Mouse (Mus musculus) mammary gland, adult 2 months (tissue): Measurements from ENCODE around the gene Fosb. TPM values are rescaled to one million over a fixed set of nuclear protein-coding genes. Genes with fewer than 3 reads are reported as not detected.

ENCODE experiments used
- polyA plus RNA-seq: library from polyadenylated mRNA; depleted of rRNA; stranded (reverse); fragments of >200 nt; gene quantifications from 2 replicates; pipeline ENCODE4 v1.2.3, GENCODE M21; 2012; ENCODE audit warnings: low replicate concordance; rRNA removed

Fosb gene
- polyA plus RNA-seq, result 1.2 and 2.0 TPM in 2 replicates

GRCm38 (mm10) chr7:19309884-19310641 is at the start of gene Fosb:
Gene Fosb (minus strand): TSS chr7:19310051.

GRCm38 (mm10) chr7:19359299-19359891 is 49.5 kb upstream of the Fosb start, which contains the start of the genes Cd3eap and Ppp1r13l:
Gene Cd3eap (minus strand): TSS chr7:19359483.
Gene Ppp1r13l (plus strand): TSS chr7:19359749.

GRCm38 (mm10) chr7:19344237-19344847 is 34.5 kb upstream of the Fosb start, which contains the start of gene Ercc1:
Gene Ercc1 (plus strand): TSS chr7:19344778.

GRCm38 (mm10) chr7:19282385-19282784 is 27.5 kb downstream of the Fosb start, which contains the start of gene Rtn2:
Gene Rtn2 (plus strand): TSS chr7:19282624.

GRCm38 (mm10) chr7:19279581-19280114 is 30.2 kb downstream of the Fosb start, which contains the start of gene Ppm1n:
Gene Ppm1n (minus strand): TSS chr7:19280064.

GRCm38 (mm10) chr7:19271238-19272172 is 38.3 kb downstream of the Fosb start, which contains the start of gene Vasp:
Gene Vasp (minus strand): TSS chr7:19271817.

Other genes starting within 250 kb of the Fosb start
- 64.7 and 84.3 TPM in 2 replicates for gene Dmwd, start 233.8 kb downstream of the Fosb start, polyA plus RNA-seq
- 287 and 339 TPM in 2 replicates for gene Dmpk, start 226.2 kb downstream of the Fosb start, polyA plus RNA-seq
- 42.9 and 52.4 TPM in 2 replicates for gene Six5, start 215.5 kb downstream of the Fosb start, polyA plus RNA-seq
- not detected in 2 replicates for gene Gm4969, start 191.7 kb downstream of the Fosb start, polyA plus RNA-seq
- 9.6 and 18.2 TPM in 2 replicates for gene Fbxo46, start 190.2 kb downstream of the Fosb start, polyA plus RNA-seq
- 17.8 and 20.1 TPM in 2 replicates for gene Qpctl, start 160.8 kb downstream of the Fosb start, polyA plus RNA-seq
- gene Snrpd2, start 160.3 kb downstream of the Fosb start, polyA plus RNA-seq, result 11.0 and 13.8 TPM in 2 replicates
- 3.8 and 4.0 TPM in 2 replicates for gene Gipr, start 143.9 kb downstream of the Fosb start, polyA plus RNA-seq
- 40.4 and 52.1 TPM in 2 replicates for gene Eml2, start 133.6 kb downstream of the Fosb start, polyA plus RNA-seq
- gene Gpr4, start 97.5 kb downstream of the Fosb start, polyA plus RNA-seq, result 23.4 and 23.5 TPM in 2 replicates
- 33.0 and 51.8 TPM in 2 replicates for gene Opa3, start 81.7 kb downstream of the Fosb start, polyA plus RNA-seq
- gene Vasp, start 38.2 kb downstream of the Fosb start, polyA plus RNA-seq, result 142 and 310 TPM in 2 replicates
- 0.14 and 0.86 TPM in 2 replicates for gene Ppm1n, start 30.0 kb downstream of the Fosb start, polyA plus RNA-seq
- 32.4 and 736 TPM in 2 replicates for gene Rtn2, start 27.4 kb downstream of the Fosb start, polyA plus RNA-seq
- gene Ercc1, start 34.7 kb upstream of the Fosb start, polyA plus RNA-seq, result 46.3 and 50.7 TPM in 2 replicates
- gene Cd3eap, start 49.4 kb upstream of the Fosb start, polyA plus RNA-seq, result 5.5 and 10.6 TPM in 2 replicates
- gene Ppp1r13l, start 49.7 kb upstream of the Fosb start, polyA plus RNA-seq, result 16.4 and 27.3 TPM in 2 replicates
- 60.3 and 79.1 TPM in 2 replicates for gene Ercc2, start 72.0 kb upstream of the Fosb start, polyA plus RNA-seq
- 19.3 and 27.9 TPM in 2 replicates for gene Klc3, start 94.1 kb upstream of the Fosb start, polyA plus RNA-seq
- 3.1 and 13,480 TPM in 2 replicates for gene Ckm, start 94.7 kb upstream of the Fosb start, polyA plus RNA-seq
- gene Mark4, start 148.8 kb upstream of the Fosb start, polyA plus RNA-seq, result 12.6 and 42.6 TPM in 2 replicates
- 6.3 and 7.4 TPM in 2 replicates for gene Exoc3l2, start 153.3 kb upstream of the Fosb start, polyA plus RNA-seq
- 9.1 and 17.1 TPM in 2 replicates for gene Bloc1s3, start 198.3 kb upstream of the Fosb start, polyA plus RNA-seq
- 73.4 and 149 TPM in 2 replicates for gene Trappc6a, start 198.3 kb upstream of the Fosb start, polyA plus RNA-seq
- gene Nkpd1, start 207.8 kb upstream of the Fosb start, polyA plus RNA-seq, result 1.9 and 3.3 TPM in 2 replicates